Mouse (Mus musculus) forebrain, embryonic 15.5 days (tissue): ENCODE results near the gene Dip2c. TPM values are rescaled to one million over a fixed set of nuclear protein-coding genes. Genes with fewer than 3 reads are reported as not detected.

ENCODE experiments used
- ATAC-seq: fragments of 200-750 bp; cut with Nextera tagmentation; replicated peaks from 2 replicates; pipeline ENCODE4 v1.8.0; 2017; ENCODE audit warnings: mild to moderate bottlenecking, moderate TSS enrichment, moderate library complexity
- H3K27ac ChIP-seq: fragments of 300-500 bp; sonication (generic); replicated peaks from 2 replicates; pipeline ENCODE4 v1.5.1; 2015; ENCODE audit warnings: mild to moderate bottlenecking, inconsistent platforms
- H3K27me3 ChIP-seq: fragments of 300-500 bp; sonication (generic); 2 replicates; pipeline ENCODE4 v1.6.1; 2015; ENCODE audit warnings: inconsistent platforms
- H3K36me3 ChIP-seq: fragments of 300-500 bp; sonication (generic); 2 replicates; pipeline ENCODE4 v1.6.1; 2015; ENCODE audit warnings: mild to moderate bottlenecking, inconsistent platforms
- H3K4me1 ChIP-seq: fragments of 300-500 bp; sonication (generic); 2 replicates; pipeline ENCODE4 v1.6.1; 2015; ENCODE audit warnings: inconsistent platforms
- H3K4me2 ChIP-seq: fragments of 300-500 bp; sonication (generic); replicated peaks from 2 replicates; pipeline ENCODE4 v1.6.1; 2015; ENCODE audit warnings: mild to moderate bottlenecking, inconsistent platforms
- H3K4me3 ChIP-seq: fragments of 300-500 bp; sonication (generic); 2 replicates; pipeline ENCODE4 v1.5.1; 2015; ENCODE audit warnings: mild to moderate bottlenecking, inconsistent platforms
- H3K9ac ChIP-seq: fragments of 300-500 bp; sonication (generic); replicated peaks from 2 replicates; pipeline ENCODE4 v1.6.1; 2015; ENCODE audit warnings: mild to moderate bottlenecking, inconsistent platforms
- H3K9me3 ChIP-seq: fragments of 300-500 bp; sonication (generic); 2 replicates; pipeline ENCODE4 v1.6.1; 2016; ENCODE audit warnings: inconsistent platforms
- WGBS: fragments of 180-500 bp; shearing (Covaris S2); methylation state at CpG from one replicate; pipeline ENCODE4 v1.1.7; 2015; ENCODE audit warnings: mixed read lengths; 5-methylcytosine and 5-hydroxymethylcytosine counted together
- polyA plus RNA-seq: library from polyadenylated mRNA; unstranded; fragments of >200 nt; fragmentation: Nextera tagmentation; extraction: Ambion mirVana; gene quantifications from 2 replicates; pipeline ENCODE4 v1.2.1, GENCODE M21; 2015

Dip2c gene
- polyA plus RNA-seq, 1 experiment from 2014 or later, result 13.0 TPM

DNA sequence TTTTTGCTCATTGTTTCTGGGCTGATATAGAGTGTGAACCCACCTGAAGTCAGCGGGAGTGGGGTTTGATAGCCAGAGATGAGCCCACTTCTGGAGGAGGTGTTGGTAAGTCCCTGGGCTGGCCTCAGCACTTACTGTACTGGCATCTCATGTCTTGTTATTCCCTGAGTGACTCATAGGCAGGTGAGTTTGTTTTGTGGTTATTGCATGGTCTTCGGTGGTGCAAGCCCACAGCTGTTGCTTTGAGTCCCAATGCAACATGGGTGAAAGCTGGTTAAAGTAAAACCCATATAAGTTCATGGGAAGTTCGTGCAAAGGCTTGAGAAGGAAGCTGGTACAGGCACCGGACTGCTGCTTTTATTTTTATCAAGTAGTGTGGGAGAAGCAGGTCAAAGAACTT lies 64.0 kb downstream of the Dip2c start:
- H3K36me3 ChIP-seq, result no peaks in the 10 kb centered on the region
- ATAC-seq, result no peak
- no peak overlapping the region for H3K9ac ChIP-seq
- no peak overlapping the region for H3K27ac ChIP-seq
- 95% methylated on average over 4 of the region's 4 CpGs for WGBS
- H3K4me1 ChIP-seq, result no peaks in the 10 kb centered on the region
- no peaks in the 10 kb centered on the region for H3K9me3 ChIP-seq
- no peaks in the 10 kb centered on the region for H3K27me3 ChIP-seq
- H3K4me3 ChIP-seq, result no peak overlapping the region
- no peak overlapping the region for H3K4me2 ChIP-seq

DNA sequence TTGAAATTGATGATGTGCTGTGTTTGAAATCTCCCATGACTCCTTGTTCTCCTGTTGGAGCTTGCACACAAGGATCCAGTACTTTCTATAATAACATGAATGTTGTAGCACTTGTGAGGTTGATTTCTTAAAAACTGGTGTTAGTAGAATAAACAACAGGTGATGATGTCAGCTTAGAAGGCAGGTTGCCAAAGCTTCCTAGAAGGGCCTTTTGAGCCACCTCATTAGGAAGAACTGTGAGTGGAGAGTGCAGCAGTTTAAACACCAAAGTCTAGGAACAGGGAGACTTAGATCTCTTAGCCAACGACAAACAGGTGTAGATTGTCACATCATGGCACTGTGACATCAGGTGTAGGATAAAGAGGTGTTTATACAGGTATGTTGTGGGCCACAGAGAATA lies 66.4 kb downstream of the Dip2c start:
- no peak for ATAC-seq
- Histone ChIP-seq H3K36me3 (no peaks in the 10 kb centered on the region), H3K4me1 (no peaks in the 10 kb centered on the region), H3K9me3 (no peaks in the 10 kb centered on the region), H3K4me3 (no peak overlapping the region), H3K27ac (no peak overlapping the region), H3K27me3 (no peaks in the 10 kb centered on the region), H3K4me2 (no peak overlapping the region), H3K9ac (no peak overlapping the region)
- WGBS, result 86% methylated on average over 1 of the region's 1 CpGs

DNA sequence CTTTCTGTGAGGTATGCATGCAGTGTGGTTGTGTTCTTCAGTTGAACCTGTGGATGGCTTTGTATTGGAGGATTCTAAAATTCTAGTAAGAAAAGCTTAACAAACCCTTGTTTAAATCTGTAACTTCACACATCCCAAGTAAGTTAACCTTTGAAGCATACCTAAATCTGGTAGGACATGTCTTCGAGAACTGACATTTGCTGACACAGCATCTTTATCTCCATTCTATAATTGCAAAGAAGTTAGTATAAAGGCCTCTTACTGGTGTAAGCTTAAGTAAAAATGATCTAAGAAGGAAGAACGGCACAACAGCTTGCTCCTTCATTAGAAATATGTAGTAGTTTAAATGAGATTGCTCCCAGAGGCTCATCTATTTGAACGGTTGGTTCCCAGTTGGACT lies 71.1 kb downstream of the Dip2c start:
- no peaks in the 10 kb centered on the region for H3K9me3 ChIP-seq
- whole genome bisulfite sequencing, result 93% methylated on average over 3 of the region's 3 CpGs

DNA sequence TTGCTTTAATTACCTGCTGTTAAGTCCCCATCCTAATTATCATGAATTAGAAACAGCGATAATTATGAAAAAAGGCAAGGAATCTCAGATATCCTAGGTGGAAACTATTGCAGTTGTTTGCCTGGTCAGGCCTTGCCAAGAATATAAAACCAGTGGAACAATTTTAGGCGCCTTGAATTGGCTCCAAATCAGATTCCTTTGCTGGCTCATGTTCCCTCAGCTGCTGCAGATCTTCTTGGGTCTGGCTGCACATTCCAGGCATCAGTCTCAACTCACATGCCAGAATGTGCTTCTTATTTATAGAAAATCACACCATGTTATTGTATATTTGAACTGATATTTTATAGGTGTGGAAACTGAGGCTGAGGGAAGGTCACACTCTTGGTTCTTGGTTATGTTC lies 74.3 kb downstream of the Dip2c start:
- peaks cover 25% of the 10 kb centered on the region for H3K4me1 ChIP-seq
- H3K27ac ChIP-seq, result no peak overlapping the region
- no peak for ATAC-seq
- H3K4me3 ChIP-seq, result no peak overlapping the region
- no peaks in the 10 kb centered on the region for H3K27me3 ChIP-seq
- H3K4me2 ChIP-seq, result no peak overlapping the region
- H3K36me3 ChIP-seq, result no peaks in the 10 kb centered on the region
- H3K9me3 ChIP-seq, result no peaks in the 10 kb centered on the region
- 64% methylated on average over 2 of the region's 2 CpGs for WGBS
- H3K9ac ChIP-seq, result no peak overlapping the region

More for the DNA sequence above, 71.1 kb downstream of the Dip2c start:
- no peak for ATAC-seq
- Histone ChIP-seq H3K4me3 (no peak overlapping the region), H3K9ac (no peak overlapping the region), H3K4me2 (no peak overlapping the region), H3K27me3 (no peaks in the 10 kb centered on the region), H3K27ac (no peak overlapping the region), H3K36me3 (no peaks in the 10 kb centered on the region), H3K4me1 (peaks cover 14% of the 10 kb centered on the region)

DNA sequence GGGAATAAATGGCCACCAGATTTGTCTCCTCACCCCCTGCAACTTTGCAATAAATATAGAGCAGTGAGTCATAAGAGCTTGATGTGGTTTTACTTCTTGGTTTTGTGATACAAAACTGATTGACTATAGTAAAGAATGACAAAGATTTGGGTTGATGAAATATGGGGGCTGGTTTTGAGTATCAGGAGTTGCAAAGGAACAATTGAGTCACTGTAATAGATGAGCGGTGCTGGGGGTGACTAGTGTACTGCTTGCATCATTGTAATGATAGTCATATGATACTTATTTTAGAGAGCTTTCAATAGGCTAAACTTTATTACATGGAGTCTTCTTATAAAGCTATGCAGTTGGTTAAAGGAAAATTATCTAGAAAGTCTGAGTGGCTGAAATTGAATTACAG lies 77.6 kb downstream of the Dip2c start:
- Histone ChIP-seq H3K9me3 (no peaks in the 10 kb centered on the region), H3K27ac (no peak overlapping the region), H3K27me3 (no peaks in the 10 kb centered on the region), H3K4me2 (no peak overlapping the region), H3K36me3 (no peaks in the 10 kb centered on the region), H3K4me1 (peaks cover 25% of the 10 kb centered on the region), H3K9ac (no peak overlapping the region), H3K4me3 (no peak overlapping the region)
- 92% methylated on average over 1 of the region's 1 CpGs for WGBS
- ATAC-seq, result no peak

DNA sequence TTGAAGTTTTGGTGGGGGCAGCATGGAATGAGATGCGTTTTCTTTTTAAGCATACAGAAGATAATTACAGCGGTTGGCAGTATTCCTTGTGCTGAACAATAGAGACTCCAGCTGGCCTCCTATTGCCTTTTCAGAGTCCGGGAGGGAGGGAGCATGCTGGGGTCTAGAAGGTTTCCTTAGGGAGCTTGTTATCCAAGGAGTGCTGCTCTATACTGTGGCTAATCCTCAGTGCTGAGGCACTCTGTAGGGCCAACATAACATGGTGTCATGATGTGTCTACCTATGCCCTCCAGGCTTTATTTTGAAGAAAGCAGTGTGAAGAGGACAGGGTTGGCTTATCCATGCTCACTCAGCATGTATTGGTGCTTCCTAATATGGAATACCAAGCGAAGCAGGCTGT lies 79.0 kb downstream of the Dip2c start:
- no peaks in the 10 kb centered on the region for H3K36me3 ChIP-seq
- peak; percentile 90 for ATAC-seq
- H3K4me1 ChIP-seq, result peaks cover 18% of the 10 kb centered on the region
- H3K9me3 ChIP-seq, result no peaks in the 10 kb centered on the region
- no peak overlapping the region for H3K4me3 ChIP-seq
- no peak overlapping the region for H3K9ac ChIP-seq
- WGBS, result 14% methylated on average over 4 of the region's 4 CpGs
- no peaks in the 10 kb centered on the region for H3K27me3 ChIP-seq
- H3K27ac ChIP-seq, result peak overlapping the region; percentile 28; the same call in 1 of the 2 replicates
- H3K4me2 ChIP-seq, result no peak overlapping the region

DNA sequence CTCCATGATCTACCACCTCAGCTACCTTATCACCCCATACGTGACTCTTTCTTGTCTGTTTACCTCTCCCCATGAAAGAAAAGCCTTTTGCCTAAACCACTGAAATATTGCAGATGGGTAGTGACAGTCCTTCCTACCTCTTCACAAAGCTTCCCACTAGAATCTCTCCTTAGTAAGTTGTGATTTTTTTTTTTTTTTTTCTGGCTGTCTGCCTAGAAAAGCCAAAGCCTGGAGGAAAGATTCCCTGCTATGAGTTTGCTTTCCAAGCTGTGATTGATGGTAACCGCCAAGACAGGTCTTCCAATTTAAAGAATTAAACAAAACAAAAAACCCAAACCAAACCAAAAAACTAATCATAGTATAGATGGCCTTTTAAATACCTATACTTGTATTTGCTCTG lies 85.1 kb downstream of the Dip2c start:
- Histone ChIP-seq H3K4me3 (no peak overlapping the region), H3K9ac (no peak overlapping the region), H3K4me2 (no peak overlapping the region), H3K9me3 (no peaks in the 10 kb centered on the region), H3K4me1 (no peaks in the 10 kb centered on the region; the same call in 1 of the 2 replicates), H3K27ac (no peak overlapping the region), H3K36me3 (no peaks in the 10 kb centered on the region), H3K27me3 (no peaks in the 10 kb centered on the region)
- ATAC-seq, result no peak
- 73% methylated on average over 2 of the region's 2 CpGs for WGBS

DNA sequence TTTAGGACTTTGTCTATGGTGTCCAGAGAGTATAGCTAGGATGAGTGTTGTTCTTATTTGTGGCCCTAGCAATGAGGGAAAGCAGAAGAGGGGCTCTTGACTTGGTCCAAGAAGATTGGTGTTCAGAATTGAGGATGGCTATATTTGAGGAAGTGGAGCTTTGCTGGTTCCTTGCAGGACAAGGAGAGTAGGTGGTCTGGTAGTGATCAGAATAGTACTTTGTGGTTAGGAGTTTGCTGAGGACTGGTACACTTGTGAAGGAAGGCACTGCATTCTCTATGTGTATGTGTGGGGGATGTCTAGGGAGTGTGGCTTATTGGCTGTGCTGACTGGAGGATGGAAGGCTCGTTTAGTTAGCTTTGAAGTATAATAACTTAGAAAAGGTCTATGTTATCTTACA lies 95.1 kb downstream of the Dip2c start:
- ATAC-seq, result no peak
- Histone ChIP-seq H3K4me1 (no peaks in the 10 kb centered on the region), H3K4me2 (no peak overlapping the region), H3K9ac (no peak overlapping the region), H3K27me3 (no peaks in the 10 kb centered on the region), H3K9me3 (no peaks in the 10 kb centered on the region), H3K27ac (no peak overlapping the region), H3K36me3 (no peaks in the 10 kb centered on the region), H3K4me3 (no peak overlapping the region)
- 72% methylated on average over 1 of the region's 1 CpGs for WGBS

DNA sequence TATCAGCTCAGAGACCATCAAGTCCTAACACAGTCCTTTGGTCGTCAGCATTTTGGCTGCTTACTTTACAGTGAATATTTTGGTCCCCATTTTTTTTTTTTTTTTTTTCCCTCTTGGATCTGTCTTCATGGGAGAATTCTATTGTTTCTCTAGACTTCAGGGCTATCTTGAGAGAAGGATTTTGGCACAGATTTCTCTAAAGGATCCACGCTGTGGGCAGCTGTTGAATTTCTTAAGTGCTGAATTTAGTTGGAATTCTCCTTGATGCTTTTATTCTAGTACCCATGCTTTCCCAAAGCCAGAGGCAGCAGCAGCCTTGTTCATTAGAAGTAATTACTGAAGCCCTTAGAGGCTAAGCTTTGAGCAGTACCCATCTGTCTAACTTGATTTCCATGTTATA lies 100.8 kb downstream of the Dip2c start:
- no peak overlapping the region for H3K4me3 ChIP-seq
- H3K4me2 ChIP-seq, result no peak overlapping the region
- H3K27ac ChIP-seq, result no peak overlapping the region
- no peak for ATAC-seq
- H3K9me3 ChIP-seq, result no peaks in the 10 kb centered on the region
- no peak overlapping the region for H3K9ac ChIP-seq
- H3K36me3 ChIP-seq, result no peaks in the 10 kb centered on the region
- no peaks in the 10 kb centered on the region for H3K27me3 ChIP-seq
- no peaks in the 10 kb centered on the region for H3K4me1 ChIP-seq
- 65% methylated on average over 2 of the region's 2 CpGs for WGBS

DNA sequence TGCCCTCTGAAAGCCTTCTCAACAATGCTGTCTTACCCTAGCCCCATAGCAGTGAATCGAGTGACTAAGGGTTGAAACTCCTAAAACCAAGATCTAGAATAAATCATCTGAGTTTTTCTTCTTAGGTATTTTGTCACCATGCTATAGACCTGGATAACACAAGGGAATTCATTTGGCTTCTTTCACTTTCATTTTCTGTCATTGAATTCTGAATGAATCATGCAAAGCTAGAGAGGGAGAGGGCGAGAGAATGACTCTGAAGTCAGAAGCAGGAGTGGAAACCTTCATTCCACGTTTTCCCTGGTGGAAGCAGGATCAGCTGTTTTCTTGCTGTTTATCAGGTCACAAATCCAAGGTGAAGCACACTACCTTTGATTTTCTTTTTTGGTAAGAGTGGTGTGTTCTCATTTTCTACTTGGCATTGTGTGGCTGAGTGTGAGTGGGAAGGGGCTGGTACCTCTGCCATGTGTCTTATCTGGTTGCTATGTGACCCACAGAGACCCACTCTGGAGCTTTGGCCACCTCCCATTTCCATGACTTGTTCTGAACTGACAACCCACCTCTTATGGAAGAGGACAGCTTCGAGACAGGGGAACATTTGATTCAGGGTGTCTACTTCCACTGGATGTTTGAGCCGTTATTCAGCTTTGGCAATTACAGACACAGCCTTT lies 104.5 kb downstream of the Dip2c start:
- H3K9me3 ChIP-seq, result no peaks in the 10 kb centered on the region
- H3K9ac ChIP-seq, result no peak overlapping the region
- no peak overlapping the region for H3K4me3 ChIP-seq
- no peaks in the 10 kb centered on the region for H3K36me3 ChIP-seq
- peaks cover 4% of the 10 kb centered on the region; the same call in 1 of the 2 replicates for H3K4me1 ChIP-seq
- H3K27ac ChIP-seq, result no peak overlapping the region
- no peaks in the 10 kb centered on the region for H3K27me3 ChIP-seq
- ATAC-seq, result no peak
- H3K4me2 ChIP-seq, result no peak overlapping the region
- 85% methylated on average over 5 of the region's 5 CpGs for WGBS

DNA sequence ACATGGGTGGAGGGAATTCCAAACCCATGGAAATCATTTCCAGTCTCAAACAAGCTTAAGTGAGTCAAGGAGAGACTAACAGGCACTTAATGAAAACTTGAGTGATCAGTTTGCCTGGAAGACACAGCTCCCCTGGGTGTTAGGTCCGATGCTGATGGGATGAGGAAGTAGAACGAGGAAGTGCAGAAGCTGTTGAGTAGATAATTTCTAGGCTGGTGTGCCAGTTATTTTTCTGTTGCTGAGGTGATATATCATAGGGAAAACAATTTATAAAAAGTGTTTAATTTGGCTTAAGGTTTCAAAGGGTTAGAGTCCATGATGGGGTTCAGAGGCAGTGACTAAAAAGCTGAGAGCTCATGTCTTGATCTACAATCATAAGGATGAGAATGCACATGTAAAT lies 111.7 kb downstream of the Dip2c start:
- ATAC-seq, result no peak
- 90% methylated on average over 2 of the region's 2 CpGs for WGBS
- Histone ChIP-seq H3K36me3 (no peaks in the 10 kb centered on the region), H3K27me3 (no peaks in the 10 kb centered on the region), H3K4me1 (peaks cover 8% of the 10 kb centered on the region; the same call in 1 of the 2 replicates), H3K4me2 (no peak overlapping the region), H3K9ac (no peak overlapping the region), H3K27ac (no peak overlapping the region), H3K9me3 (no peaks in the 10 kb centered on the region), H3K4me3 (no peak overlapping the region)

DNA sequence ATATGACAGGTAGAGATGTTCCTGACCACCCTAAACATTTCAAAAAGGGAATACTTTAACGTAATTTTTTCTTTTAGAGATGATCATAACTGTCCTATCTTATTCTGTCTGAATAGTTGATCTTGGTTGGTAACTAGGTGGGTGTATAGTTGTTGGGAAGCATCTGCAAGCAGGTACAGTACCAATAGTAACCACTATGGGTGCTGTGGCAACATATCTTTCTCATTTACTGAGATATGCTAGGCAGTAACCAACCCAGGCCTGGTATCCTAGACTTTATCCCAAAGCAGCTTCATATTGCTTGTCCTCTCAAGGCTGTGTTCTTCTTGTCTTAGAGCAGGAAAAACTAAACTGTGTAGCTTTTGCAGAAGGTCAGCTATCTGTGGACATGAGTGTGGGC lies 113.0 kb downstream of the Dip2c start:
- no peak overlapping the region for H3K27ac ChIP-seq
- 0 out of 2 replicates have a peak, but pooled peaks cover 6% of the 10 kb centered on the region for H3K4me1 ChIP-seq
- H3K9me3 ChIP-seq, result no peaks in the 10 kb centered on the region
- H3K36me3 ChIP-seq, result no peaks in the 10 kb centered on the region
- no peak overlapping the region for H3K9ac ChIP-seq
- no peaks in the 10 kb centered on the region for H3K27me3 ChIP-seq
- WGBS, result 96% methylated on average over 1 of the region's 1 CpGs
- no peak overlapping the region for H3K4me2 ChIP-seq
- no peak; the same call in 1 of the 2 replicates for ATAC-seq
- no peak overlapping the region for H3K4me3 ChIP-seq

DNA sequence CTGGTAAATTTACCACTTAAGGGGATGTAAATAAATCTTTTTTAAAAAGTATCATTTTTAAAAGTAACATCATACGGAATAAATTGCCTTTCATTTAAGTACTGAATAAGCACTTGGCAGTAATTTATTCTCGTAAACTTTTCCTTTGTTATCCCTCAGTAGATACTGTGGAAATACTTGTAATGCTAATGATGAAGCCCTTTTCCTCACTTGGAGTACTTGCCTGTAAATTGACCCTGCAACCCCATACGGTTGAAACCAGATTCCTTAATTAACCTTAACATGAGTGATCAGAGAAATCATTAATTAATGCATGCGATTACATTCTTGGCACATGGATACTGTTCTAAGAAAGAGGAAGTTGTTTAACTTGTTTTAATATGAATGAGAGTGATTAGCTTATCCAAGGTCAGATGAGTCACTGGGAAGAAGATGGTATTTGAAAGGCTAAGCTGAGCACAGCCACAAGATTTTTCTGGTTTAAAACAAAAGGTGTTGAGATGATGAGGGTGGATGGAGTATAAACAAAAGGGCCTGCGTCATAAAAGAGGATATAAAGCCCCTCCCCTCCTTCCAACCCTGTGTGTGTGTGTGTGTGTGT lies 114.0 kb downstream of the Dip2c start:
- Histone ChIP-seq H3K9me3 (no peaks in the 10 kb centered on the region), H3K27me3 (no peaks in the 10 kb centered on the region), H3K4me2 (no peak overlapping the region), H3K27ac (no peak overlapping the region), H3K4me3 (no peak overlapping the region), H3K9ac (no peak overlapping the region), H3K36me3 (no peaks in the 10 kb centered on the region), H3K4me1 (0 out of 2 replicates have a peak, but pooled peaks cover 6% of the 10 kb centered on the region)
- WGBS, result 13% methylated on average over 5 of the region's 5 CpGs
- no peak for ATAC-seq
